Mouse (Mus musculus) gastrocnemius, postnatal 14 days (tissue): ENCODE measurements around the gene Slc12a8. TPM values are rescaled to one million over a fixed set of nuclear protein-coding genes. Genes with fewer than 3 reads are reported as not detected.
A peak's percentile ranks its signal among the peaks of the same experiment; 100 is the strongest.
"Not testable (repeated sequence)": the region's sequence is repeated elsewhere in the genome, so short reads cannot be mapped to it uniquely, and the experiment has no call there.

ENCODE experiments used
- DNase-seq: peaks from one replicate; pipeline ENCODE4 v3.0.0; 2021; ENCODE audit warnings: mixed read lengths
- intact Hi-C: fragments of 180-260 bp; cut with DNase I; formaldehyde crosslinking; loops from one replicate; pipeline ENCODE4 v1.15.1; 2025; ENCODE audit warnings: low total_unique reads
- long read RNA-seq, 2 experiments: library from polyadenylated mRNA; stranded (forward); transcript quantifications; one replicate each; pipeline ENCODE4 v2.0.0; 2021
- total RNA-seq, 2 experiments: library from RNA; stranded (reverse); gene quantifications; 2 replicates each; pipeline ENCODE4 v1.2.3; 2021

Gene Slc12a8
- total RNA-seq, result under 1 TPM; 0.20 to 0.21 TPM
- long read RNA-seq, experiment 1, partial matches to known transcripts, result 0 of 1 reads
- long read RNA-seq, experiment 1, other reads (novel, unspliced or antisense), result 0 of 1 reads
- long read RNA-seq, experiment 2, partial matches to known transcripts, result 0 of 1 reads
- long read RNA-seq, experiment 2, other reads (novel, unspliced or antisense), result 1 of 1 reads

GRCm38 (mm10) chr16:33516807-33517565 is at the start of gene Slc12a8:
TSS of gene Slc12a8 (plus strand) at chr16:33517328.
- intact Hi-C loops, result no loop called here
- DNase-seq, result peak; percentile 11

- intact Hi-C loops, result no loop called here
- no peak for DNase-seq
These were observed 49.7 kb upstream of the Slc12a8 start for GRCm38 (mm10) chr16:33467451-33467850.

- intact Hi-C loops, result no loop called here
- DNase-seq, result no peak
These were observed 47.2 kb upstream of the Slc12a8 start for GRCm38 (mm10) chr16:33469973-33470372.

- intact Hi-C loops, result no loop called here
- DNase-seq, result no peak
These were observed 42.7 kb upstream of the Slc12a8 start for GRCm38 (mm10) chr16:33474381-33474780.

- no peak for DNase-seq
- intact Hi-C loops, result no loop called here
These were observed 37.2 kb upstream of the Slc12a8 start for GRCm38 (mm10) chr16:33479926-33480325.

- intact Hi-C loops, result no loop called here
- DNase-seq, result no peak
These were observed 36.0 kb upstream of the Slc12a8 start for GRCm38 (mm10) chr16:33481148-33481547.

GRCm38 (mm10) chr16:33482309-33482708 is 34.8 kb upstream of the Slc12a8 start:
- intact Hi-C loops, result no loop called here
- DNase-seq, result no peak

- no peak for DNase-seq
- intact Hi-C loops, result no loop called here
These were observed 29.4 kb upstream of the Slc12a8 start for GRCm38 (mm10) chr16:33487709-33488108.

GRCm38 (mm10) chr16:33494374-33494773 is 22.8 kb upstream of the Slc12a8 start:
- intact Hi-C loops, result no loop called here
- no peak for DNase-seq

- no peak for DNase-seq
- intact Hi-C loops, result no loop called here
These were observed 9.0 kb upstream of the Slc12a8 start for GRCm38 (mm10) chr16:33508082-33508481.

GRCm38 (mm10) chr16:33509231-33509630 is 7.9 kb upstream of the Slc12a8 start:
- DNase-seq, intact Hi-C loops: not testable (repeated sequence)

GRCm38 (mm10) chr16:33510856-33511255 is 6.3 kb upstream of the Slc12a8 start:
- intact Hi-C loops, DNase-seq: not testable (repeated sequence)

GRCm38 (mm10) chr16:33512555-33512954 is 4.6 kb upstream of the Slc12a8 start:
- intact Hi-C loops, result no loop called here
- DNase-seq, result no peak

GRCm38 (mm10) chr16:33517627-33518026 is 499 bp downstream of the Slc12a8 start:
- DNase-seq, result no peak

GRCm38 (mm10) chr16:33518236-33518635 is 1.1 kb downstream of the Slc12a8 start:
- no peak for DNase-seq
- intact Hi-C loops, result no loop called here

More at GRCm38 (mm10) chr16:33517627-33518026, 499 bp downstream of the Slc12a8 start:
- intact Hi-C loops, result no loop called here

- intact Hi-C loops, result no loop called here
- DNase-seq, result no peak
These were observed 2.9 kb downstream of the Slc12a8 start for GRCm38 (mm10) chr16:33519916-33520568.

- no peak for DNase-seq
- intact Hi-C loops, result no loop called here
These were observed 5.4 kb downstream of the Slc12a8 start for GRCm38 (mm10) chr16:33522516-33522915.

- intact Hi-C loops, result no loop called here
- no peak for DNase-seq
These were observed 6.4 kb downstream of the Slc12a8 start for GRCm38 (mm10) chr16:33523571-33523970.

- intact Hi-C loops, result no loop called here
- DNase-seq, result no peak
These were observed 12.7 kb downstream of the Slc12a8 start for GRCm38 (mm10) chr16:33529502-33530454.

GRCm38 (mm10) chr16:33531184-33531583 is 14.1 kb downstream of the Slc12a8 start:
- no peak for DNase-seq
- intact Hi-C loops, result no loop called here
